Mouse (Mus musculus) intestine, embryonic 15.5 days (tissue): ENCODE results near the gene Acta1. TPM values are rescaled to one million over a fixed set of nuclear protein-coding genes. Genes with fewer than 3 reads are reported as not detected.

ENCODE experiments used
- polyA plus RNA-seq: library from polyadenylated mRNA; unstranded; fragments of >200 nt; fragmentation: Nextera tagmentation; extraction: Ambion mirVana; gene quantifications from 2 replicates; pipeline ENCODE4 v1.2.1, GENCODE M21; 2015

Acta1 gene
- polyA plus RNA-seq, 1 experiment from 2014 or later, result 22.2 TPM

Other genes starting within 250 kb of the Acta1 start
- gene Rhou, start 240.8 kb downstream of the Acta1 start, polyA plus RNA-seq, result 6.4 and 7.6 TPM in 2 replicates
- gene Rab4a, start 88.8 kb downstream of the Acta1 start, polyA plus RNA-seq, result 53.1 and 54.8 TPM in 2 replicates
- 3.4 and 3.6 TPM in 2 replicates for gene Ccsap, start 34.5 kb downstream of the Acta1 start, polyA plus RNA-seq
- 29.4 and 34.0 TPM in 2 replicates for gene Nup133, start 54.5 kb upstream of the Acta1 start, polyA plus RNA-seq
- 21.9 and 22.3 TPM in 2 replicates for gene Abcb10, start 88.4 kb upstream of the Acta1 start, polyA plus RNA-seq
- gene Taf5l, start 126.6 kb upstream of the Acta1 start, polyA plus RNA-seq, result 40.0 and 40.6 TPM in 2 replicates
- gene Urb2, start 126.8 kb upstream of the Acta1 start, polyA plus RNA-seq, result 3.8 and 4.6 TPM in 2 replicates